Mouse (Mus musculus) monocyte, adult 5-6 weeks (primary cell): Measurements from ENCODE around the gene Babam2. TPM values are rescaled to one million over a fixed set of nuclear protein-coding genes. Genes with fewer than 3 reads are reported as not detected.
"Not testable (repeated sequence)": the region's sequence is repeated elsewhere in the genome, so short reads cannot be mapped to it uniquely, and the experiment has no call there.

Experiments used
- ATAC-seq: fragments of 153-309, 156-312 bp; replicated peaks from 2 replicates; pipeline ENCODE4 v1.8.0; 2017; ENCODE audit warnings: mild to moderate bottlenecking; ENCODE audit not compliant: low TSS enrichment, insufficient number of reproducible peaks, severe bottlenecking, poor library complexity, low FRiP score
- total RNA-seq: library from RNA; stranded (forward); fragments of 200-1000, 200-491, 200-594 nt; gene quantifications from 3 replicates; pipeline ENCODE4 v1.2.3, GENCODE M21; 2017

The Babam2 gene
- total RNA-seq, 1 experiment from 2014 or later: 35.1 TPM

GRCm38 (mm10) chr5:31765824-31766223 lies 68.3 kb downstream of the Babam2 start:
- no peak for ATAC-seq

DNA sequence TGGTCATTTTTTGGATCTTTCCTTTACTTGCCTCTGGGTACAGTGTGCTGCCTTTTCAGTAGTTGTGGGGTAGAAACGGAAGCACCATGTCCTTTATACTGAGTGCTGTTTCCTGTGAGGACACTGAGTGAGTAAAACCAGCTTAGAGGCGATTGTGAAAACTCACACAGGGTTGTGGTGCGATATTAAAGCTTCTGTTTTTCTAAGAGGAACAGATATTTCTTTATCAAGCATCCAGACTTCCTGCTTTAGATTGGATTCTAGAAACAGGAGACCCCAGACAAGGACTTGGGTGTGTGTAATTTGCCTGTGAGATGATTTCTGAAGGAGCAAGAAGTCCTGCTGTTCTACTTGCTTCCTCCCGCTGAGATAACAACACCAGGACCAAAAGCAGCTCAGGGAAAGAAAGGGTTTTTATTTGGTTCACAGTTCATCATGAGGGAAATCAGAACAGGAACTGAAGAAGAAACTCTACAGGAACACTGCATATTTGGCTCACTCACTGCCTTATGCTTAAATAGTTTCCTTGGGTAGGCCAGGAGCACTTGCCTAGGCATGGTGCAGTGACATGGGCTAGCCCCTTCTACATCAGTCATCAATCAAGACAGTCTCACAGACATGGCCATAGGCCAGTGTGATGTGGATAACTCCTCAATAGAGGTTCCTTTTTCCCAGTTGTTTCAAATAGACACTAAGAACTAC lies 69.5 kb downstream of the Babam2 start:
- peak; percentile 91 for ATAC-seq

DNA sequence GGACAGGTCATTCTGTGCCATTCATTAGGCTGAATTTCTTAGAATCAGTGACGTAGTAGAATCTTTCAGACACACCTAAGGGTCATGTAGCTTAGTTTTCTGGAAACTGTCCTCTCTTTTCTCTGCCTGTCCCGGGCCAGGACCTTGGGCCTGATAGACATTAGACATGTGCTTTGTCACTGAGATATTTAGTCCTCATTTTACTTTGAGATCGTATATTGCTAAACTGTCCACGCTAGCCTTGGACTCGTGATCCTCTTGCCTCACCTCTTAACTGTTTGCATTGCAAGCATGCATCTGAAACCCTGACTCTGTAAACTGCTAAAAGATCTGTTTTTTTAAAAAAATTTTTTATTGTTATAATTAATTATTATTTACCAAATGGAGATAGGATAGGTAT lies 74.0 kb downstream of the Babam2 start:
- no peak for ATAC-seq

DNA sequence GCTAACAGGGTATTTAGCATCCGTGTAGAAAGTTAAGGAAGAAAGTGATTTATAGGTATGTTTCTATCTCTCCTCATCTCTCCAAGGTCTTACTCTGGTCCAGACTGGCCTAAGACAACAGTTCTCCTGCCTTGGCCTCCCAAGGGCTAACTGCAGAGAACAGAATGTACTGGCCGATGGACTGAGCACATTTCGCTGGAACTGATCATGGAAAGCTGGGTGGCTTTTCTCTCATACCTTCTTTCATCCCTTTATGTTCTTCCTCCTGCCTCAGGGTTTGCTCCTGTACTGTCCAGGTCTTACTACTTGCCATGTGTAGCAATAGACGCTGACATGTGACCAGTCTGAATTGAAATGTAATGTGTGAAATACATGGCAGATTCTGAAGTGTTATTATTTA lies 74.4 kb downstream of the Babam2 start:
- no peak for ATAC-seq

DNA sequence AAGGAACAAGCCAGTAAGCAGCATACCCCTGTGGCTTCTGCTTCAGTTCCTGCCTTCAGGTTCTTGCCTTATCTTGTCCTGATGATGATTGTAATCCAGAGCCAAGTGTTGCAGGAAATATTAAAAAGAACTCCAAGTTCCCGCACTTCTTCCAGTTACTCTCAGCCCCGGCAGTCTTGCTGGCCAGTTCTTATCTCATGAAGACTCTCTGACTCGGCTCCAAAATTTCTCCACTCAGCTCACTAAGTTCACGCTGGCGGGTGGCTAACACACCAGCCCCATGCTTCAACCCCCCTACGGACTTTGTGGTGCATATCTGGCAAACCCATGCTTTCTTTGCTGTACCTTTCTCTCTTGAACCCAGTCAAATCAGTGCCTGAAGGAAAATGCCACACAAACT lies 77.5 kb downstream of the Babam2 start:
- ATAC-seq: no peak

DNA sequence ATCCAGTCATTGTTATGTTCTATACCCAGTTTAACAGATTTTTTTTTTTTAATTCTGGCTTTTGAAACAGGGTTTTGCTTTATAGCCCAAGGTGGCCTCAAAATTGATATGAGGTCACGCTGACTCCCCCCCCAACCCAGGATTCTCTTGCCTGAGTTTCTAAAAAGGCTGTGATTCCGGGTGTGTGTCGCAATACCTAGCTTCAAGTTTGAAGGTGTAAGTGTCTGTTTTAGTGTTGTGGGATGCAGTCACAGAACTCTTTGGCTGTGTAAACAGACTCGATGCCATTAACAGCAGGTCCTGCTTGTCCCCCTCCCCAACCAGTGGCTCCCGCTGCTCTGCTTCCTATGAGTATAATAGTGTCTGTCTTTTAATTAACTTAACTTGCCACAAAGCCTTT lies 84.1 kb downstream of the Babam2 start:
- no peak for ATAC-seq

DNA sequence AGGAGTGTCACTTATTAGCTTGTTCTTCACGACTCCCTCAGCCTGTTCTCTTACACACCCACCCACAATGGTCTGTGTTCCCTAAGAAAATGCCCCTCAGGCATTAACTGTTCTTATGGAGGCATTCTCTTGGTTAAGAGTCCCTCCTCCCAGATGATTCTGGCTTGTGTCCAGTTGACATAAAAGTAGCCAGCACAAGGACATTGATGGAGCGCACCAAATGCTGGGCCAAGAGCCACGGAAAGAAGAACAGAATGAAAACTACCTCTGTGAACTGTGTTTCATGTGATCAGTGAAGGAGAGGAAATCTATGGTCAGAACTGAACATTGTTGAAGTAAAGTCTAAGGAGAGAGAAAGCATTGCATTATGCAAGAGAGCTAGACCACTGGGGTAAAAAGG lies 89.7 kb downstream of the Babam2 start:
- no peak for ATAC-seq

GRCm38 (mm10) chr5:31787622-31788021 lies 90.1 kb downstream of the Babam2 start:
- no peak for ATAC-seq

GRCm38 (mm10) chr5:31792338-31792737 lies 94.9 kb downstream of the Babam2 start:
- no peak for ATAC-seq

- ATAC-seq: no peak
Observed at GRCm38 (mm10) chr5:31792863-31793262, 95.4 kb downstream of the Babam2 start.

GRCm38 (mm10) chr5:31795414-31795813 lies 97.9 kb downstream of the Babam2 start:
- no peak for ATAC-seq

DNA sequence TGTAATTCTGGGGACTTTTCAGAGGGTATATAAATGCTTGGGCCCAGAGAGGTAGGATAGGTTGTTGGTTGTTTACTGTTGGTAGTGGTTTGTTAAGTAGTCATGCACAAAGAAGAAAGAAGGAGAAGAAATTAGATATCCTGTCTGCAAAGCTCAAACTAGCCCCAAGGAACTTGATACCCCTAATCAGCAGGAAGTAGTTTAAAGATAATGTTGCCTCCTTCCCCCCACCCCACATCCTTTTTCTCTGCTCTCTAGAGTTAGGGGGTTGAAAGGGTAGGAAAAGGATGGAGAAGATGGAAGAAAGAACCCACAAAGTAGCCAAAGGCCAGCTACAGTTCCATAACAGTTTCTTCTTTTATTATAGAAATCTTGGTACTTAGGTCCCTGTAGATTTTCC lies 99.5 kb downstream of the Babam2 start:
- ATAC-seq: no peak

- ATAC-seq: not testable (repeated sequence)
Observed at GRCm38 (mm10) chr5:31804211-31804610, 106.7 kb downstream of the Babam2 start.

DNA sequence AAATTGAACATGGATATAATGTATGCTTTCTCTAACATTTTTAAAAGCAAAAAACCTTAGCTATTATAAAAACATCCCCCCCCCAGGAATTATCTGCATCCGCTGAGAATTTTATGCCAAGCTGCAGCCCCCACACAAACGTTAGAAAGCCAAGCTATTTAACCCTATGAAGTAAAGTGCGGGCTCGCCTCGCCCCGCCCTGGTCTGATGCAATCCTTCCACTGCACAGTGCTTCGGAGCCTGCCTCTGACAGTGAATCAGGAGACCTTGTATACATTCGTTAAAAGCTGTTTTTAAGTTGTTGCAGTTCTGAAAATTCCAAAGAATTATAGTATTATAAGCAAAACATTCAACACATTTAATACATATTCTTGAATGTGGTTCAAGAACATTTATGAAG lies 107.3 kb downstream of the Babam2 start:
- ATAC-seq: no peak

- ATAC-seq: no peak
Observed at GRCm38 (mm10) chr5:31807312-31807711, 109.8 kb downstream of the Babam2 start.

DNA sequence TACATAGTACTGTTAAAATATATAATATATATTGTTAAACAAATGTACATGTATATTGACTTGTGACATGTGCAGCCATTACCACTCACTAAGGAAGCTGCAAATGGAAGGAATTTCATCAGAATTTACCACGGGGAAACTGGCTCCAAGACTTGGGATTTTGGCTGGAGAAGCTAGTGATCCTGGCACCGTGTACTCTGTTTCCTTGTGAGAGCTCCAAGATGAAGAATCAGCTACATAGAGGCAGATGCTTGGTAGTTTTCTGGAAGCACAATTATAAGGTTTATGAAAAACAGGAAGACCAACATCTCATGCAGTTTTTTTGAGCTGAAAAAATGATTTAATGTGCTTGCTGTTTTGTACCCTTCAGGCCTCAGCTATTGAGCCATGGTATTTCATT lies 110.8 kb downstream of the Babam2 start:
- no peak for ATAC-seq

DNA sequence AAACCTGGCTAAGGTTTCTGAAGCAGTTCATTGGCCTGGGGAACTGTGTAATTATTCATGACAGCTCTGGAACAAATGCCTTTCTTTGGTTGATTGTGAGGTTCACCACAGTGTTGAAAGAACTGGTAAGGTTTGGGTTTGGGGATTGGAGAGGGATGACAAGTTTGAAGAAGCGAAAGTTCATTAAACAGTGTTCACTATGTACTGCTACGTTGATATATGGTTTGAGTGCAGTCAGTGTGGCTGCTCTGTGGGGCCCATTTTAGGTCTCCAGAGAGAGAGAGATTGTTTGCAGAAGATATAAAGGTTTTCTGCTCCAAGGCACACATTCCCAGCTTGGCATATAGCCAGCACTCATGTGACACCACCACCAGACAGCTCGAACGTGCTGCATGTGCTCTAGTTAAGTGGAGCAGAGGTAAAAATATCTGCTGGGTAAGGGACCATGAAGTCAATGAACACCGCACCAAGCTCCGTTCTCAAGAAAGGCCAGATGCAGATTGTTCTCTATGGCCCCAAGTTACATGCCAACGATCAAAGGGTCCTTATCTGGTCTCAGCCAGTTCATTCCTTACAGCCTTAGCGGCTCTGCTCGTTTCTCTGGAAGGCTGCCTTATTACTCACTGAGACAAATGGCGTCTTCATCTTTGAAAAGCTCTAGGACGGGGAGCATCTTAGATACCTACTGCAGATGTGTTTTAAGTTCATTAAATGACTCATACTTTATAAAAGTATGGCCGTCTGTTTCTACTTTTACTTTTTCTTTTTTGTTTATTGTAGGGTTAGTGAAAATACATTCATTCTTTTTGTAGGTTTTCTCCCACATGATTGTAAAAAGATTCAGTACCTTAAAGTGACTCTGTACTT lies 113.5 kb downstream of the Babam2 start:
- ATAC-seq: no peak

GRCm38 (mm10) chr5:31811663-31812001 lies 114.1 kb downstream of the Babam2 start:
- ATAC-seq: no peak

- no peak for ATAC-seq
Observed at GRCm38 (mm10) chr5:31813156-31813675, 115.7 kb downstream of the Babam2 start.

GRCm38 (mm10) chr5:31814068-31814467 lies 116.6 kb downstream of the Babam2 start:
- ATAC-seq: peak; percentile 50; the same call in 1 of the 2 replicates
